Mouse (Mus musculus): ENCODE data around the gene Aacs.

DNA sequence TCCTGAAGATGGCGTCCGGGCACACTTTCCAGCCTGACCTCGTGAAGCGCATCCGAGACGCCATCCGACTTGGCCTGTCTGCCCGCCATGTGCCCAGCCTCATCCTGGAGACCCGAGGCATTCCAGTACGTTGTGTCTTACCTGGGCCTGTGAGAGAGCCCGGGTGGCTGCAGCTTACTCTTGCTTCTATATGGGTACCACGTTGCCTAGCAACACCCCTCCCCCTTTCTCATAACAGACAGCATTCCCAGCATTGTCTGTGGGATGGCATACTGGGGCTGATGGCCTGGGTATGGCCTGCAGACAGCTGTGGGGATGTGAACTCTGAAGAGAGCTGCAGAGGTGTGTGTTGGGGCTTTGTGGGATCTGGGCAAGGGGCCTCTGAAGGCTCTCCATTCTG, 39.4 kb downstream of the Aacs start:
- TF ChIP-seq CTCF (IDR thresholded peaks at IDR 0.05; ENCODE audit: extremely low read depth, insufficient read length, insufficient replicate concordance, low read depth, low read length) (no peak), POLR2A (IDR thresholded peaks at IDR 0.05; ENCODE audit: low read depth, low read length) (no peak)
